Mouse (Mus musculus) thymus, postnatal 25 days (tissue): ENCODE measurements around the gene Rbm19.

Experiments used
- DNase-seq: peaks from one replicate; pipeline ENCODE4 v3.0.0; 2022

The Rbm19 gene

DNA sequence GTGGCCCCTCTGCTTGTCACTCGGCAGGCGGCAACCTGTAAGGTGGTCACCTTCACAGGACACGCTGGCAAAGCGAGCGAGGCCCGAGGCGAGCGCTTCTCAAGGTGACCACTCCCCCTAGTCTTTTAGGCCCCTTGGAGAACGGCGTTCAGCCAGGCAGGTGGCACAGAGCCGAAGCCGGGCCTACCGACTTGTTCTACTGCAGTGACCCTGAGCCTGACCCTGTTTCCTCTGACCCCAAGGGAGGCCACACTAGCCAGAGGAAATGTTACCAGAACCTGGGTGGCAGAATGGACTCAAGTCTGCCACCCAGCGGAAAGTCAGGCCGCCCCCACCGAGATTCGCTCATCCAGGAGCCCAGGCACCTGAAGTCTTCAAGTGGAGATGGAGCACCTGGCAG is 94.9 kb downstream of the Rbm19 start:
- no peak for DNase-seq

DNA sequence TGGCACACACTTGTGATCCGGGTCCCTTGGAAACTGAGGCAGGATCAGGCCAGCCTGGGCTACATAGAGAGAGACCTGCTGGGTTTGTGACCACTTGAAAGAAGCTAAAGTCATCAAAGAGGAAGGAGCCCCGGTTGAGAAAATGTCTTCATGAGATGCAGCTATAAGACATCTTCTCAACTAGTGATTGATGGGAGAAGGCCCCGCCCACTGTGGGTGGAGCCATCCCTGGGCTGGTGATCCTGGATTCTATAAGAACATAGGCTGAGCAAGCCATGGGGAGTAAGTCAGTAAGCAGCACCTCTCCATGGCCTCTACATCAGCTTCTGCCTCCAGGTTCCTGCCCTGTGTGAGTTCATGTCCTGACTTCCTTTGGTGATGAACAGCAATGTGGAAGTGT is 98.2 kb downstream of the Rbm19 start:
- DNase-seq, result no peak

- no peak for DNase-seq
These were observed 105.0 kb downstream of the Rbm19 start for GRCm38 (mm10) chr5:120221216-120221615.

DNA sequence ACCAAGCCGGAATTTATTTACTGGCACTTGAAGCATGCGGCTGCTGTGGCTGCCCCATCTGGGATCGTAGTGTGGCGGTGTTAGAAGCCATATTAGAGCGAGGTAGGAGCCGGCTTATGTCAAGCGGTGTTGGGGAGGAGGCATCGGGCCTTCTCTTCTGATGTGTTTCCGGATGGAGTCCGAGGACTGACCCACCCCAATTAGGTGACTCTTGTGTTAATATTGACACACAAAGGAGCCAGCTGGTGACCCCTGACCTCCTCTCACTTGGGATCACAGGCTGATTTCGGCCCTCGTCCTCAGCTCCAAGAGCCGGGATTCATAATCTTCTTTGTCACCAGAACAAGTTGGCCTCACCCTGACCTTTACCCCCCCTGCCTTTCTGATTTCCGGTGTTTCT is 109.1 kb downstream of the Rbm19 start:
- no peak for DNase-seq

GRCm38 (mm10) chr5:120228613-120229409 is 112.5 kb downstream of the Rbm19 start:
- no peak for DNase-seq

DNA sequence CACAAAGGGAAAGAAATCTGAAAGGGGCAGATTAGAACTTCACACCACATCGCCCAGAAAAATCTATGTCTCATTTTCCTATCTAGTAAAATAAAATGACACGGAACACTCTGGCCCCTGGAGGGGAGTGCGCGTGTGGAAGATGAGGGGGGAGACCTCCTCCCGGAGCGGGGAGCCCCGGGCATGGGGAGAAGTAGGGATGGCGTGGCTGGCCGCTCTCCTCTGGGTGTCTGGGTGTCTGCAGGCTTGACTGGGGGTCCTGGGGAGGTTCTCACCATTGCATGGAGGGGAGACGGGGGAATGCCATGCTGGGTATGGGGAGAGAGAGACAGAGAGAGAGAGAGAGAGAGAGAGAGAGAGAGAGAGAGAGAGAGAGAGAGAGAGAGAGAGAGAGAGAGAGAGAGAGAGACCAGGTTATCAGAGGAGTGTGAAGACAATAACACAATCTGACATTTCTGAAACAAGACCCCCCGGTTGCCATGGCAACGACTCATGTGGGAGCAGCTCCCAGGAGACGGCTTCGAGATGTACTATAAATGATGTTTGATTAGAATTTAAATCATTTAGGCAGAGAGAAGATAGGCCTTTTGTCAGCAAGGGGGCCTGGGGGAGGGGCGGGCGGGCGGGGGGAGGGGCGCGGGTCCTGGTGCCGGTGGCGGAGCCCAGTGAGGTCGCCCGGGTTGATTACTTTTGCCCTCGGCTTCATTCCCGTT is 115.3 kb downstream of the Rbm19 start:
- no peak for DNase-seq

GRCm38 (mm10) chr5:120235147-120235546 is 118.9 kb downstream of the Rbm19 start:
- DNase-seq, result no peak

DNA sequence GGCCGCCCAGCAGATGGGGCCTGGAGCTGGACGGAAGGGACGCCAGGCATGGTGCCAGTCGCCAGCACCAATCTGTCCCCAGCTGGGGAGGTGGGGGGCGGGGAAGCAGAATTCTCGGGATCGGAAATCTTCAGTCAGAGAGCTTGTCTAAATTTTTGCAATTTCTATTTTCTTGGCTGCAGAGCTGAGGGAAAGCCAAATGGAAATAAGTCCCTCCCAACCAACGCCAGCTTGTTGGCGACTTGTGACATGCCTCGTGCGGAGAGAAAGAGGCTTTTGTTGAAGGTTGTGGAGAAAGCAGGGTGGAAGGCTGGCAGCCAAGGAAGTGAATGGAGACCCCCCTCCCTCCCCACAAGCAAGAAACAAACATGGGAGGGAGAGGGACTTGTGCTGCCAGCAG is 119.3 kb downstream of the Rbm19 start:
- no peak for DNase-seq

- no peak for DNase-seq
These were observed 123.8 kb downstream of the Rbm19 start for GRCm38 (mm10) chr5:120240071-120240470.

DNA sequence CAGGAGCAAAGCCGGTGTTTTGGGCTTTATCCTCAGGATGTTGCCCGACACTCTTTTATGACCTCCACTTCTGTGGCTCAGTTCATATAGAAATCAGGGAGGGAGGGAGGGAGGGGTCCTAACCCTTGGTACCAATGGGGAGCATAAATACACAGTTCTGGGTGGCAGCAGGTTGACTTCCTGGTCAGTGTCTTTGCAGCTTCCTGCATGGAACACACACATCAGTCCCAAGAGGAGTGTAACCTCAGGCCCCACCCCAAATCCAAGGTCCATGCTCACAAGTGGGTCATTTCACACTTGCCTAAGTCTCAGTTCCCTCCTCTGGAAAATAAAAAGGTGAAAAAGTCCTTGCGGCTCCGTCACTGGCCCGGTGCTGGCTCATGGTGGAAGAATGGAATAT is 129.1 kb downstream of the Rbm19 start:
- no peak for DNase-seq
